Mouse (Mus musculus) hindbrain, embryonic 16.5 days (tissue): ENCODE results near the gene Parpbp. TPM values are rescaled to one million over a fixed set of nuclear protein-coding genes. Genes with fewer than 3 reads are reported as not detected.

Experiments
- ATAC-seq: fragments of 200-750 bp; cut with Nextera tagmentation; 2 replicates; pipeline ENCODE4 v1.8.0; 2017; ENCODE audit warnings: moderate TSS enrichment, moderate library complexity
- H3K27ac ChIP-seq: fragments of 300-500 bp; sonication (generic); 2 replicates; pipeline ENCODE4 v1.5.1; 2014; ENCODE audit warnings: low read depth, mild to moderate bottlenecking, control low read depth, low read length, moderate library complexity
- H3K27me3 ChIP-seq: fragments of 300-500 bp; sonication (generic); replicated peaks from 2 replicates; pipeline ENCODE4 v1.6.1; 2014; ENCODE audit warnings: low read length; ENCODE audit not compliant: control insufficient read depth, insufficient read depth
- H3K36me3 ChIP-seq: fragments of 300-500 bp; sonication (generic); 2 replicates; pipeline ENCODE4 v1.6.1; 2014; ENCODE audit warnings: mild to moderate bottlenecking, low read length, moderate library complexity, mixed read lengths; ENCODE audit not compliant: control insufficient read depth, insufficient read depth
- H3K4me1 ChIP-seq: fragments of 300-500 bp; sonication (generic); 2 replicates; pipeline ENCODE4 v1.6.1; 2014; ENCODE audit warnings: low read depth, low read length; ENCODE audit not compliant: control insufficient read depth, insufficient read depth
- H3K4me2 ChIP-seq: fragments of 300-500 bp; sonication (generic); 2 replicates; pipeline ENCODE4 v1.6.1; 2014; ENCODE audit warnings: mild to moderate bottlenecking, low read length, control low read depth, moderate library complexity
- H3K4me3 ChIP-seq: fragments of 300-500 bp; sonication (generic); 2 replicates; pipeline ENCODE4 v1.5.1; 2014; ENCODE audit warnings: mild to moderate bottlenecking, low read length, control low read depth, moderate library complexity
- H3K9ac ChIP-seq: fragments of 300-500 bp; sonication (generic); 2 replicates; pipeline ENCODE4 v1.6.1; 2014; ENCODE audit warnings: low read depth, mild to moderate bottlenecking, control low read depth, low read length, moderate library complexity
- H3K9me3 ChIP-seq: fragments of 300-500 bp; sonication (generic); 2 replicates; pipeline ENCODE4 v1.6.1; 2014; ENCODE audit warnings: mild to moderate bottlenecking, low read length, moderate library complexity; ENCODE audit not compliant: control insufficient read depth
- WGBS: fragments of 180-500 bp; shearing (Covaris S2); extraction: QIAGEN DNeasy Blood & Tissue Kit; methylation state at CpG from one replicate; pipeline ENCODE4 v1.1.7; 2014; 5-methylcytosine and 5-hydroxymethylcytosine counted together
- polyA plus RNA-seq: library from polyadenylated mRNA; unstranded; fragments of >200 nt; fragmentation: Nextera tagmentation; extraction: Ambion mirVana; gene quantifications from 2 replicates; pipeline ENCODE4 v1.2.1, GENCODE M21; 2015

Parpbp gene
- 1.4 and 2.9 TPM in 2 replicates for polyA plus RNA-seq

DNA sequence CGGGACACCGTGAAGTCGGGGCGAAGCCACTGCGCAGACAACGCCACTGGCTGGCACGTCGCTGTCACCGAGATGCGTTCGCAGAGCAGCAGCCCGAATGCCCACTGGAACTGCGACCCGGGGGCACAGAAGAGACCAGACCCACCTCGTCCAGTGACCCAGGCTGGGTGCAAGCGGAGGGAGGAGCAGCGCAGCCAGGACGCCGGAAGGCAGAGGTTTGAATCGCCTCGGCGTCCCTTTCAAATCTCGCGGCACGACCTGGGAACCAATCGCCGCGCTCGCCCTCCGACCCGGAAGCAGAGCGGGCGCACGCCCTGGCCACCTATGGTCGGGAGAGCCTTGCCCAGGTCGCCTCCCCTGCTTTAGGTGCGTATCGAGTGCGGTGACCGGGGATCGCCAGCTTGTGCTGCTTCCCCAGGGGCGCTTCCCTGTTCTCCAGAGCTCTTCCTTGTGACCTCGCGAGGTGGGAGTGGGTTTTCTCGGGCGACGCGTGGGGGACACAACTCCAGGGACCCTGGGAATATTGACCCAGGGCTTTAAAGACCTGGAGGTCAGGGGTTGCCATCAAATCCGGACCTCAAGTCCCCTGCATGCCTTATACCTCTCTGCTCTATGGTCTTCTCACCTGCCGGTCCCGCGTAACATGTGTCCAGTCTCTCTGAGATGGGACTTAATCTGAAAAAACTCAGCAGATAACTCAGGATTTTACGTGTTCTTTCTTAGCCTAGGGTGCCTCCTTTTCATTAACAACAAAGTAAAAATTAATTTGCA lies at the start of gene Parpbp, which contains the start of gene Nup37:
Gene Parpbp, minus strand, starts transcription at position 235 of the 771 bp plus-strand sequence.
Gene Nup37, plus strand, starts transcription at position 286 of the 771 bp plus-strand sequence.
- ATAC-seq: peak; percentile 99
- H3K27ac ChIP-seq: no peak within 1 kb of the TSS
- whole genome bisulfite sequencing: under 1% methylated on average over 53 of the region's 53 CpGs

DNA sequence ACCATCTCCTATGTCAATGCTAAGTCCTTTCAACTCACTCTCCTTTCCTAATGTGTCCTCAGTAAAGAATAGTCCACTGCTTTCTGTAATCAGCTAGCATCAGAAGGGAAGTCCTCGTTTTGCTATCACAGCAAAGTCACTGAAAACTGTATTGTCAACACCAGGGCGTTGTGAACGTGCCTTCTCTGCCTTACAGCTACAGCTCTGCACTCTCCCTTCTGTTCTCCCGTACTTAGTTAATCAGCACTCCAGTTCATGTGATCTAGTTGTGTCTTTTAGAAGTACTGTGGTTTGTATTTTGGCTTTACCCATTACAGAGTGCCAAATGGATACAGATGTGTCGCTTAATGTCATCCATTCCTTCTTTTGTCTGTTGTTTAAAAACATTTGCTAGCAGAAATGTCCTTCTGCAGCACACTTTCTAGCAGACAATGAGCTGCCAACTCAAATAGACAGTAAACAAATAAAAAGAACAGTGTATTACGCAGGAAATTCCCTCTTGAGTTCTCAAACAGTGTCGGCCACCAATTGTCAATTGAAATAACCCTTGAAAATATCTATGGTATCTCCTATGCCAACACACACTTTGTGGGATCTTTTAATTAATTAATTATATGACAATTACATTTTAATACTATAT lies 20.8 kb upstream of the Parpbp start:
- Histone ChIP-seq H3K9me3 (no peaks in the 10 kb centered on the region), H3K4me1 (no peaks in the 10 kb centered on the region), H3K27me3 (no peaks in the 10 kb centered on the region), H3K27ac (no peak overlapping the region), H3K4me3 (no peak overlapping the region), H3K9ac (no peak overlapping the region), H3K36me3 (peaks cover 2% of the 10 kb centered on the region; the same call in 1 of the 2 replicates), H3K4me2 (no peak overlapping the region)
- no peak for ATAC-seq
- 80% methylated on average over 7 of the region's 7 CpGs for WGBS

More for the DNA sequence above, at the start of gene Parpbp, which contains the start of gene Nup37:
- no peaks in the 10 kb centered on the region for H3K9me3 ChIP-seq
- H3K36me3 ChIP-seq: no peaks in the 10 kb centered on the region; the same call in none of the 2 replicates
- H3K4me3 ChIP-seq: peak within 1 kb of the TSS; percentile 74
- peaks cover 11% of the 10 kb centered on the region for H3K4me1 ChIP-seq
- H3K27me3 ChIP-seq: no peaks in the 10 kb centered on the region
- H3K9ac ChIP-seq: peak within 1 kb of the TSS; percentile 82
- H3K4me2 ChIP-seq: peak within 1 kb of the TSS; percentile 90

- H3K4me1 ChIP-seq: no peaks in the 10 kb centered on the region
- H3K4me3 ChIP-seq: no peak overlapping the region
- no peaks in the 10 kb centered on the region for H3K9me3 ChIP-seq
- no peak overlapping the region for H3K9ac ChIP-seq
- no peak overlapping the region for H3K4me2 ChIP-seq
- no peak overlapping the region for H3K27ac ChIP-seq
- H3K27me3 ChIP-seq: no peaks in the 10 kb centered on the region
- no peak for ATAC-seq
- peaks cover 7% of the 10 kb centered on the region for H3K36me3 ChIP-seq
- WGBS: 96% methylated on average over 3 of the region's 3 CpGs
Measured at GRCm38 (mm10) chr10:88166158-88166557, 19.4 kb upstream of the Parpbp start.

DNA sequence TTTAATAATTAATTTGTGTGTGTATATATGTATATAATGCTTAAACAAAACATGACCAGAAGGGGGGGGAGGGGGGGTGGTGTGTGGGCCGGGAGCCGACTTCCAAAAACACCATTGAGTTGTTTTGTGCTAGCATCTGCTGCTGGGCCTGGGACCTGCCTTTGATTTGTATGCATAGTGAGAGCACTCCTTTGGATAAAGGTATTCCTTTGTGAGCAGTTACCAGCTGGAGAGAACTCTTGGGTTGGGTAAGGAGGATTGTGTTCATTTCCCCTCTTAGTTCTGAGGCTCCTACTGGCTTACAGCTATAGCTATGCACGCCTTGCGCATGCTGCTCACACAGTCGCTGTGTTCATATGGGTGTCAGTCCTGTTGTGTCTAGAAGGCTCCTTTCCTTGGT lies 15.9 kb upstream of the Parpbp start:
- H3K4me2 ChIP-seq: no peak overlapping the region
- 89% methylated on average over 5 of the region's 5 CpGs for WGBS
- H3K27me3 ChIP-seq: no peaks in the 10 kb centered on the region
- no peak for ATAC-seq
- peaks cover 9% of the 10 kb centered on the region for H3K36me3 ChIP-seq
- H3K9me3 ChIP-seq: no peaks in the 10 kb centered on the region
- no peaks in the 10 kb centered on the region for H3K4me1 ChIP-seq
- no peak overlapping the region for H3K27ac ChIP-seq
- H3K9ac ChIP-seq: no peak overlapping the region
- no peak overlapping the region for H3K4me3 ChIP-seq

DNA sequence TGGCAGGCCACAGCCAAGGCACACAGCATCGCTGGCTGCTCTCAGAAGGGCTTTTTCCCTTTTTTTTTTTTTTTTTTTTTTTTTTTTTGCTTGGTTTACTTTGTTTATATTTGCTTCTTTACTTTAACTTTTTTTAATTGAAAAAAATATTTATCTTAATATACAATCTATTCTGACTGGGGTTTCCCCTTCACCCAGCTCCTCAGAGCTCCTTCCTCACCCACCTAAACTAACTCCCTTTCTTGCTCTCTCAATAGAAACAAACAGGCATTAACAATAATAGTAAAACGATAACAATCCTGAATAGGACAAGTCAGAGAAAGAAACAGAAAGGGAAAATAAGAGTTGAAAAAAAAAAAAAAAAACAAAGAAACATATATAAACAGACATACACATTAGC lies 15.4 kb upstream of the Parpbp start:
- Histone ChIP-seq H3K36me3 (peaks cover 9% of the 10 kb centered on the region), H3K9me3 (no peaks in the 10 kb centered on the region), H3K4me2 (no peak overlapping the region), H3K27me3 (no peaks in the 10 kb centered on the region), H3K27ac (no peak overlapping the region), H3K9ac (no peak overlapping the region), H3K4me1 (no peaks in the 10 kb centered on the region), H3K4me3 (no peak overlapping the region)
- WGBS: 97% methylated on average over 2 of the region's 2 CpGs
- ATAC-seq: no peak

DNA sequence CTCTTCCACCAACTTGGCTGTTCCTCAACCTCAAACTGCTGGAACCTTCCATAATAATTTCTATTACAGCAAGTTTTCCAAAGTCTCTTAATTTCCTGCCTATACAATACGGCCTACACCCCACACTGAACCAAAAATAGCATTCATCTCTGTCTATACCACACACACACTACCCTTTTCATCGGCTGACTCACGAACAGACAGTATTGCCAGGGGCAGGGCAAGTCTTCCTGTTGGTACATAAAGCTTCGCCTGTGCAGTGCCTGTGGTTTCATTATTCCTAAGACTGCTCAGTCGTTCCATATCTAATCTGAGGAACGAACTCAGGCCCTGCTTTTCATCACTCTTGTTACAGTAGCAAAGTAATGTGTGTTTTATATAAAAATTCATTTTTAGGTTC lies 4.9 kb upstream of the Parpbp start:
- H3K4me1 ChIP-seq: peaks cover 5% of the 10 kb centered on the region
- no peak overlapping the region for H3K4me3 ChIP-seq
- H3K36me3 ChIP-seq: peaks cover 9% of the 10 kb centered on the region
- H3K9me3 ChIP-seq: no peaks in the 10 kb centered on the region
- WGBS: 90% methylated on average over 6 of the region's 6 CpGs
- H3K27ac ChIP-seq: no peak overlapping the region
- no peak overlapping the region for H3K4me2 ChIP-seq
- no peaks in the 10 kb centered on the region for H3K27me3 ChIP-seq
- no peak overlapping the region for H3K9ac ChIP-seq
- ATAC-seq: no peak

DNA sequence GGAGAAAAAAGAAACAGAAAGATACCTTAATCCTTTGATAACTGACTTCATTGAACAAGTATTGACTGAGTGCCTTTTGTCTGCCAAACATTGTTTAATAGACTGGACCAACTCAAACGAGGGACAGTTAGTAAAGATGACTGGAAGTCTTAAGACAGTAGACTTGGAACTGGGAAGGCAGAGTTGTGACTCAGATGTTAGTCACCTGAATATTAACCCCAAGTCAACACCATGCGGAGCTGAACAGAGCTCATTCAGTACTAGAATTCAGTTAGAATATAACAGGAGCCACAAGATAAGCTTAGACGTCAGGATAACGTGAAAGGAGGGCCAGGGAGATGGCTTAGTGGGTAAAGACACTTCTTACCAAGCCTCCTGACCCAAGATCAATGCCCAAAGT lies 3.6 kb upstream of the Parpbp start:
- H3K4me2 ChIP-seq: no peak overlapping the region
- H3K36me3 ChIP-seq: peaks cover 9% of the 10 kb centered on the region
- peaks cover 11% of the 10 kb centered on the region for H3K4me1 ChIP-seq
- no peaks in the 10 kb centered on the region for H3K27me3 ChIP-seq
- no peak overlapping the region for H3K27ac ChIP-seq
- no peaks in the 10 kb centered on the region for H3K9me3 ChIP-seq
- 88% methylated on average over 4 of the region's 4 CpGs for WGBS
- no peak overlapping the region for H3K4me3 ChIP-seq
- no peak for ATAC-seq
- H3K9ac ChIP-seq: no peak overlapping the region

DNA sequence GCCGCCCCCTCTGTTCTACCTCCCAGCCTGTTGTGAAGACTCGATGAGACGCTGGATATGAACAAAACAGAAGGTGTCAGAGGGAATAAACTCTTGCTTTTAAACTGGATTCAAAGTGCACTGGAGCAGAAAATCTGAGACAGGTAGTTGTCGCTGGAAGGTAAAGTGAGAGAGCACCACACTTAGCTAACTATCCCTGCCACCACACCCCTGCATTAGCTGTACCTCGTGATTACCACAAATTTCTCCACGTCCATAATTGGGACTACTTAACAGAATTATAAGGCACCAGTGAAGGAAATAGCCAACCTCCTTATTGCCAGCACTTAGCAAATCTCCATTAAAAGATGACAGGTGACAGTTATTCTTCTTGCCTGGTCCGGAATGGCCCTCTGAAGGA lies 554 bp downstream of the Parpbp start:
- 25% methylated on average over 7 of the region's 7 CpGs for WGBS
- Histone ChIP-seq H3K27ac (no peak overlapping the region), H3K9me3 (no peaks in the 10 kb centered on the region), H3K4me3 (peak overlapping the region; percentile 74), H3K27me3 (no peaks in the 10 kb centered on the region), H3K36me3 (no peaks in the 10 kb centered on the region; the same call in none of the 2 replicates), H3K4me1 (peaks cover 11% of the 10 kb centered on the region), H3K9ac (peak overlapping the region; percentile 82), H3K4me2 (peak overlapping the region; percentile 90)
- peak; percentile 12; the same call in 1 of the 2 replicates for ATAC-seq

GRCm38 (mm10) chr10:88135630-88136029 lies 11.1 kb downstream of the Parpbp start:
- no peaks in the 10 kb centered on the region for H3K9me3 ChIP-seq
- H3K4me1 ChIP-seq: no peaks in the 10 kb centered on the region
- no peaks in the 10 kb centered on the region for H3K36me3 ChIP-seq
- ATAC-seq: no peak
- WGBS: 96% methylated on average over 16 of the region's 16 CpGs
- H3K4me3 ChIP-seq: no peak overlapping the region
- no peaks in the 10 kb centered on the region for H3K27me3 ChIP-seq
- H3K4me2 ChIP-seq: no peak overlapping the region
- H3K27ac ChIP-seq: no peak overlapping the region
- H3K9ac ChIP-seq: no peak overlapping the region
